ENCODE assay signal across 8 mouse cellular contexts in the genomic region with DNA sequence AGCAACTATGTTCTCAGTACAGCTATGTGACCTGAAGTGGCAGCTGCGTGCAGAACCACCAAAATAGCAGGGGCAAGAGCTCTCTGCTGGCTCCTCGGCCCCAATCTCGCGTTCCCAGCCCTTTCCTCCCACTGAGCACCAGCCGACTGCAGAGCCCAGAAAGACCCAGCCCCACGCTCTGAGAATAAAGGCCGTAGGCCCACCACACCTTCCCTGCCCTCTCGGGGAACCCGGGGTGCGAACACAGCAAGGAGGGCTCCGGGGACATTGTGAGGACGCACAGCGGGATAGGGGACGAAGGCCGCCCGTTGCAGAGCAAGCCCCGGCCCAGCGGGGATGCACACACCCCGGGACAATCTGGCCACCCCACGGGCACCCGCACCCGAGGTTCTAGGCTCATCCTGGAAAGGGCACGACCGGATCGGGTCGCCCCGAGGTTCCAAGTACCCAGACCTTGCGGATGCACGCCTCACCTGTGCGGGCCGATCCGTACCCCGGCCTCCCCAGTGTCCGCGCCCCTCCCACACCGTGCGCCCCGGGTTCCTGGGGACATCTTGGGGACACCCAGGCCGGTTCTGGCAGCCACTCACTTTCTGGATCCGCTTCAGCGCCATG. TPM values are rescaled to one million over a fixed set of nuclear protein-coding genes. Genes with fewer than 3 reads are reported as not detected.
DNase-seq lines count a peak whose midpoint lies in the region; ATAC-seq lines count a peak whose summit lies in the region.

No protein-coding gene starts in this region.

- WGBS in intestine, embryonic 16.5 days, result 0% methylated on average over 41 of the region's 41 CpGs
- WGBS in midbrain, embryonic 12.5 days, result under 1% methylated on average over 41 of the region's 41 CpGs

- no peaks in the 10 kb centered on the region for H3K36me3 ChIP-seq in intestine, embryonic 16.5 days (ENCODE audit: control insufficient read depth, insufficient read depth, low read length)
- no peaks in the 10 kb centered on the region for H3K36me3 ChIP-seq in midbrain, embryonic 12.5 days

- peak overlapping the region; percentile 98 for H3K4me3 ChIP-seq in intestine, embryonic 16.5 days (ENCODE audit: low read length)
- H3K4me3 ChIP-seq in midbrain, embryonic 12.5 days, result peak overlapping the region; percentile 95

- peaks cover 14% of the 10 kb centered on the region for H3K4me1 ChIP-seq in intestine, embryonic 16.5 days (ENCODE audit: control insufficient read depth, insufficient read depth, low read length)
- H3K4me1 ChIP-seq in midbrain, embryonic 12.5 days, result peaks cover 39% of the 10 kb centered on the region

- peak; percentile 64 to 65 for DNase-seq in cerebellum, postnatal 10 days
- DNase-seq in cerebellum, adult 9-11 months, result no peak
- DNase-seq in urinary bladder, postnatal 25 days (ENCODE audit: low spot score), result peak; percentile 10
- DNase-seq in urinary bladder, postnatal 10 days (ENCODE audit: low spot score), result no peak
- peak; percentile 45 for DNase-seq in gastrocnemius, postnatal 10 days
- DNase-seq in c-Kit-positive CD71-positive TER-119-positive erythroid progenitor cells, embryonic 14.5 days (ENCODE audit: low spot score), result no peak

- H3K27ac ChIP-seq in intestine, embryonic 16.5 days (ENCODE audit: low read length), result peak overlapping the region; percentile 72
- H3K27ac ChIP-seq in midbrain, embryonic 12.5 days (replicated peaks), result peak overlapping the region; percentile 83

- peak; percentile 88 for ATAC-seq in intestine, embryonic 16.5 days
- ATAC-seq in midbrain, embryonic 12.5 days (ENCODE audit: low FRiP score, low read depth), result peak; percentile 86

- H3K9ac ChIP-seq in intestine, embryonic 16.5 days (ENCODE audit: low read depth, low read length), result peak overlapping the region; percentile 96
- H3K9ac ChIP-seq in midbrain, embryonic 12.5 days (replicated peaks), result peak overlapping the region; percentile 97

- H3K4me2 ChIP-seq in intestine, embryonic 16.5 days (ENCODE audit: low read depth, low read length), result peak overlapping the region; percentile 88
- peak overlapping the region; percentile 68 for H3K4me2 ChIP-seq in midbrain, embryonic 12.5 days (replicated peaks)

- H3K9me3 ChIP-seq in intestine, embryonic 16.5 days (ENCODE audit: control insufficient read depth, low read length), result no peaks in the 10 kb centered on the region
- H3K9me3 ChIP-seq in midbrain, embryonic 12.5 days, result no peaks in the 10 kb centered on the region

- no peaks in the 10 kb centered on the region for H3K27me3 ChIP-seq in intestine, embryonic 16.5 days (replicated peaks; ENCODE audit: control insufficient read depth, insufficient read depth, low read length)
- peaks cover 15% of the 10 kb centered on the region for H3K27me3 ChIP-seq in midbrain, embryonic 12.5 days

RNA-seq across cellular contexts. Expression of gene Ube2d1, which starts 0.4 kb away (rescaled TPM):
- 100 to 1,000 TPM; 141 to 158 TPM for total RNA-seq in gastrocnemius, postnatal 10 days (2021)
- 43.7 and 45.0 TPM in 2 replicates for polyA plus RNA-seq in intestine, embryonic 16.5 days (2015; fragmentation: Nextera tagmentation; extraction: Ambion mirVana)
- polyA plus RNA-seq in midbrain, embryonic 12.5 days (2016; fragmentation: Nextera tagmentation; extraction: Ambion mirVana), result 140 and 146 TPM in 2 replicates

RNA-seq across cellular contexts. Expression of gene Tfam, which starts 46.5 kb away (rescaled TPM):
- total RNA-seq in gastrocnemius, postnatal 10 days (2021), result 10 to 100 TPM; 48.1 to 53.0 TPM
- polyA plus RNA-seq in intestine, embryonic 16.5 days (2015; fragmentation: Nextera tagmentation; extraction: Ambion mirVana), result 70.7 and 76.5 TPM in 2 replicates
- 73.7 and 77.7 TPM in 2 replicates for polyA plus RNA-seq in midbrain, embryonic 12.5 days (2016; fragmentation: Nextera tagmentation; extraction: Ambion mirVana)

Comparison
In these comparisons a context has a peak if more than half of its experiments do, and no peak if none do; other contexts are left out.
1. DNase-seq: peak in cerebellum, postnatal 10 days (2 of 2), urinary bladder, postnatal 25 days (single experiment) and gastrocnemius, postnatal 10 days (single experiment); none in cerebellum, adult 9-11 months (single experiment), urinary bladder, postnatal 10 days (single experiment) and c-Kit-positive CD71-positive TER-119-positive erythroid progenitor cells, embryonic 14.5 days (single experiment).